In genomic region chr14:23407051-23407450, GRCm38 (mm10) we compare ENCODE assay signal across 13 mouse cellular contexts.
"Had no signal": no experiment of that assay in that cellular context is flagged by ENCODE, and none has a peak within 500 bp of the region (broad histone marks: within the 10 kb centered on the region; RNA-seq: fewer than 3 reads in every experiment).

No protein-coding gene starts in this region.

- DNase-seq: gastrocnemius, adult 2 months; gastrocnemius, postnatal 10 days; gastrocnemius, postnatal 25 days; heart, adult 2 months; heart, postnatal 10 days; heart, postnatal 4 days; kidney, adult 18-20 months; kidney, adult 8-10 months; kidney, postnatal 10 days; kidney, postnatal 25 days; kidney, postnatal 4 days; liver; liver, embryonic 13.5 days had no signal
